Comparison of ENCODE assay signal across 18 mouse cellular contexts in the genomic region with DNA sequence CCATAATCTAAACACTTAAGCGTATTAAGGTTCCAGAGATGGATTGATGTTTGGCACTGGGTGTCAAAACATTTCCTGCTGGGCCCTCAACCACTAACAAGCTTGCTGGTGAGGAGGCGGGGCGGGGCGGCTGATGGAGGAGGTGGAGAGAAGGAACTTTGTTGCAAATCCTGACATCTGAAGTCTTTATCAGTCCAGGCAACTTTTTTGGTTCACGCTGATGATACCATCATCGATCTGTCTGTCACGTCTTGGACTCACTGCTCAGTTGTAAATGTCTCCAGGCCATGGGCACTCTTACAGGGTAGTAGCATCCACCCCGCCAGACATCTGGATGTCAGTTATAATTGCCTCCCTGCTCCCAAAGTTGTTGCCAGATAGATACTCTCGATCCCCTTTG.
"Had no signal": no experiment of that assay in that cellular context is flagged by ENCODE, and none has a peak within 500 bp of the region (broad histone marks: within the 10 kb centered on the region; RNA-seq: fewer than 3 reads in every experiment).

No protein-coding gene starts in this region.

- H3K4me3 ChIP-seq: left cerebral cortex, adult 2 months; limb, embryonic 13.5 days; liver, embryonic 12.5 days; liver, embryonic 15.5 days; lung, embryonic 15.5 days; midbrain, embryonic 12.5 days; midbrain, embryonic 15.5 days; myocyte; neural tube, embryonic 12.5 days had no signal

- H3K4me1 ChIP-seq: liver, embryonic 12.5 days; liver, embryonic 15.5 days; midbrain, embryonic 12.5 days; midbrain, embryonic 15.5 days had no signal

- ATAC-seq: intestine, embryonic 16.5 days; liver, embryonic 12.5 days; midbrain, embryonic 15.5 days had no signal

- DNase-seq: kidney, adult 2 months; kidney, postnatal 36 days; layer of hippocampus, postnatal 36 days; liver; retina, postnatal 1 day; thymus, adult 18-20 months; thymus, postnatal 4 days had no signal

- H3K9ac ChIP-seq: limb, embryonic 13.5 days; liver, embryonic 12.5 days; liver, embryonic 15.5 days; lung, embryonic 15.5 days; midbrain, embryonic 12.5 days; midbrain, embryonic 15.5 days; neural tube, embryonic 12.5 days had no signal

- H3K4me2 ChIP-seq: limb, embryonic 13.5 days; liver, embryonic 12.5 days; liver, embryonic 15.5 days; lung, embryonic 15.5 days; midbrain, embryonic 12.5 days; midbrain, embryonic 15.5 days; neural tube, embryonic 12.5 days had no signal

- H3K9me3 ChIP-seq: limb, embryonic 13.5 days; liver, embryonic 12.5 days; liver, embryonic 15.5 days; lung, embryonic 15.5 days; midbrain, embryonic 12.5 days; midbrain, embryonic 15.5 days; neural tube, embryonic 12.5 days had no signal

- H3K36me3 ChIP-seq: limb, embryonic 13.5 days; liver, embryonic 12.5 days; liver, embryonic 15.5 days; lung, embryonic 15.5 days; midbrain, embryonic 12.5 days; midbrain, embryonic 15.5 days; neural tube, embryonic 12.5 days had no signal

- H3K27me3 ChIP-seq: midbrain, embryonic 15.5 days; neural tube, embryonic 12.5 days had no signal

- H3K27ac ChIP-seq: kidney, postnatal 0 days; left cerebral cortex, adult 2 months; limb, embryonic 13.5 days; liver, embryonic 12.5 days; liver, embryonic 15.5 days; lung, embryonic 15.5 days; midbrain, embryonic 12.5 days; midbrain, embryonic 15.5 days; neural tube, embryonic 12.5 days had no signal
